Mouse (Mus musculus): ENCODE measurements at regions not wholly inside any gene's neighbourhood (a gene's known extent, or its start where the extent isn't known, plus 50 kb on each side); places are given as distances from the start of the nearest gene placed in this dataset.

GRCm38 (mm10) chr13:90724598-90724997, 180.6 kb downstream of the Atp6ap1l start:
- H3K4me2 ChIP-seq (ENCODE audit: low read length), result no peak overlapping the region
- WGBS, result 96% methylated on average over 3 of the region's 3 CpGs
- H3K27me3 ChIP-seq (replicated peaks; ENCODE audit: control insufficient read depth, insufficient read depth, low read length), result no peaks in the 10 kb centered on the region
- no peak for DNase-seq (ENCODE audit: low spot score)
- H3K27ac ChIP-seq (ENCODE audit: low read depth, low read length), result no peak overlapping the region
- no peaks in the 10 kb centered on the region for H3K36me3 ChIP-seq (ENCODE audit: control insufficient read depth, insufficient read depth, low read length)
- no peak overlapping the region for H3K9ac ChIP-seq (ENCODE audit: low read length)
- H3K4me1 ChIP-seq (ENCODE audit: control insufficient read depth, insufficient read depth, low read length), result peaks cover 4% of the 10 kb centered on the region; the same call in 1 of the 2 replicates
- no peaks in the 10 kb centered on the region for H3K9me3 ChIP-seq (replicated peaks; ENCODE audit: control insufficient read depth, low read length)
- no peak overlapping the region for H3K4me3 ChIP-seq (ENCODE audit: low read depth, low read length)
- no peak for ATAC-seq

GRCm38 (mm10) chr13:90723533-90723898, 181.6 kb downstream of the Atp6ap1l start:
- Histone ChIP-seq H3K36me3 (ENCODE audit: control insufficient read depth, insufficient read depth, low read length) (no peaks in the 10 kb centered on the region), H3K9ac (ENCODE audit: low read length) (no peak overlapping the region), H3K27me3 (replicated peaks; ENCODE audit: control insufficient read depth, insufficient read depth, low read length) (no peaks in the 10 kb centered on the region), H3K27ac (ENCODE audit: low read depth, low read length) (no peak overlapping the region), H3K9me3 (replicated peaks; ENCODE audit: control insufficient read depth, low read length) (no peaks in the 10 kb centered on the region), H3K4me2 (ENCODE audit: low read length) (no peak overlapping the region), H3K4me1 (ENCODE audit: control insufficient read depth, insufficient read depth, low read length) (peaks cover 4% of the 10 kb centered on the region; the same call in 1 of the 2 replicates), H3K4me3 (ENCODE audit: low read depth, low read length) (no peak overlapping the region)
- DNase-seq (ENCODE audit: low spot score) (peak; percentile 1), ATAC-seq (0 out of 2 replicates have a peak, but pooled peaks have one; percentile 34)
- 63% methylated on average over 3 of the region's 3 CpGs for WGBS

- no peak overlapping the region for H3K27ac ChIP-seq (ENCODE audit: low read depth, low read length)
- 79% methylated on average over 8 of the region's 8 CpGs for WGBS
These were observed 182.3 kb downstream of the Atp6ap1l start for GRCm38 (mm10) chr13:90722599-90723532.

GRCm38 (mm10) chr13:90684324-90684723, 220.8 kb downstream of the Atp6ap1l start:
- 84% methylated on average over 2 of the region's 2 CpGs for WGBS

More at GRCm38 (mm10) chr13:90722599-90723532, 182.3 kb downstream of the Atp6ap1l start:
- no peaks in the 10 kb centered on the region for H3K27me3 ChIP-seq (replicated peaks; ENCODE audit: control insufficient read depth, insufficient read depth, low read length)
- no peaks in the 10 kb centered on the region for H3K9me3 ChIP-seq (replicated peaks; ENCODE audit: control insufficient read depth, low read length)
- DNase-seq (ENCODE audit: low spot score), result peak; percentile 39
- H3K9ac ChIP-seq (ENCODE audit: low read length), result no peak overlapping the region
- peak; percentile 41; the same call in 1 of the 2 replicates for ATAC-seq
- no peak overlapping the region for H3K4me3 ChIP-seq (ENCODE audit: low read depth, low read length)
- no peaks in the 10 kb centered on the region for H3K36me3 ChIP-seq (ENCODE audit: control insufficient read depth, insufficient read depth, low read length)
- H3K4me1 ChIP-seq (ENCODE audit: control insufficient read depth, insufficient read depth, low read length), result peaks cover 4% of the 10 kb centered on the region; the same call in 1 of the 2 replicates
- no peak overlapping the region for H3K4me2 ChIP-seq (ENCODE audit: low read length)

GRCm38 (mm10) chr13:90679162-90680010, 225.8 kb downstream of the Atp6ap1l start:
- Histone ChIP-seq H3K4me2 (ENCODE audit: low read length) (no peak overlapping the region), H3K36me3 (ENCODE audit: control insufficient read depth, insufficient read depth, low read length) (no peaks in the 10 kb centered on the region), H3K4me3 (ENCODE audit: low read depth, low read length) (no peak overlapping the region), H3K9ac (ENCODE audit: low read length) (no peak overlapping the region), H3K27ac (ENCODE audit: low read depth, low read length) (no peak overlapping the region), H3K27me3 (replicated peaks; ENCODE audit: control insufficient read depth, insufficient read depth, low read length) (no peaks in the 10 kb centered on the region), H3K4me1 (ENCODE audit: control insufficient read depth, insufficient read depth, low read length) (0 out of 2 replicates have a peak, but pooled peaks cover 2% of the 10 kb centered on the region), H3K9me3 (replicated peaks; ENCODE audit: control insufficient read depth, low read length) (no peaks in the 10 kb centered on the region)
- peak; percentile 9 for DNase-seq (ENCODE audit: low spot score)
- 36% methylated on average over 8 of the region's 8 CpGs for WGBS
- ATAC-seq, result no peak

More at GRCm38 (mm10) chr13:90684324-90684723, 220.8 kb downstream of the Atp6ap1l start:
- Histone ChIP-seq H3K27me3 (replicated peaks; ENCODE audit: control insufficient read depth, insufficient read depth, low read length) (no peaks in the 10 kb centered on the region), H3K9ac (ENCODE audit: low read length) (no peak overlapping the region), H3K9me3 (replicated peaks; ENCODE audit: control insufficient read depth, low read length) (no peaks in the 10 kb centered on the region), H3K36me3 (ENCODE audit: control insufficient read depth, insufficient read depth, low read length) (no peaks in the 10 kb centered on the region), H3K4me1 (ENCODE audit: control insufficient read depth, insufficient read depth, low read length) (no peaks in the 10 kb centered on the region), H3K4me2 (ENCODE audit: low read length) (no peak overlapping the region), H3K27ac (ENCODE audit: low read depth, low read length) (no peak overlapping the region), H3K4me3 (ENCODE audit: low read depth, low read length) (no peak overlapping the region)
- DNase-seq (ENCODE audit: low spot score) (no peak), ATAC-seq (no peak)

- DNase-seq (ENCODE audit: low spot score) (peak; percentile 27), ATAC-seq (no peak)
- 80% methylated on average over 3 of the region's 3 CpGs for WGBS
- Histone ChIP-seq H3K4me3 (ENCODE audit: low read depth, low read length) (no peak overlapping the region), H3K9ac (ENCODE audit: low read length) (no peak overlapping the region), H3K4me2 (ENCODE audit: low read length) (no peak overlapping the region), H3K9me3 (replicated peaks; ENCODE audit: control insufficient read depth, low read length) (no peaks in the 10 kb centered on the region), H3K27me3 (replicated peaks; ENCODE audit: control insufficient read depth, insufficient read depth, low read length) (no peaks in the 10 kb centered on the region), H3K27ac (ENCODE audit: low read depth, low read length) (no peak overlapping the region), H3K36me3 (ENCODE audit: control insufficient read depth, insufficient read depth, low read length) (no peaks in the 10 kb centered on the region), H3K4me1 (ENCODE audit: control insufficient read depth, insufficient read depth, low read length) (no peaks in the 10 kb centered on the region)
These were observed 231.3 kb downstream of the Atp6ap1l start for GRCm38 (mm10) chr13:90673823-90674222.

GRCm38 (mm10) chr13:90673079-90673478, 232.1 kb downstream of the Atp6ap1l start:
- DNase-seq (ENCODE audit: low spot score), result no peak
- Histone ChIP-seq H3K9ac (ENCODE audit: low read length) (no peak overlapping the region), H3K9me3 (replicated peaks; ENCODE audit: control insufficient read depth, low read length) (no peaks in the 10 kb centered on the region), H3K4me3 (ENCODE audit: low read depth, low read length) (no peak overlapping the region), H3K27me3 (replicated peaks; ENCODE audit: control insufficient read depth, insufficient read depth, low read length) (no peaks in the 10 kb centered on the region), H3K4me2 (ENCODE audit: low read length) (no peak overlapping the region), H3K4me1 (ENCODE audit: control insufficient read depth, insufficient read depth, low read length) (no peaks in the 10 kb centered on the region), H3K27ac (ENCODE audit: low read depth, low read length) (no peak overlapping the region), H3K36me3 (ENCODE audit: control insufficient read depth, insufficient read depth, low read length) (no peaks in the 10 kb centered on the region)
- WGBS, result 98% methylated on average over 1 of the region's 1 CpGs
- ATAC-seq, result no peak

- H3K9me3 ChIP-seq (replicated peaks; ENCODE audit: control insufficient read depth, low read length), result no peaks in the 10 kb centered on the region
- ATAC-seq (no peak), DNase-seq (ENCODE audit: low spot score) (no peak)
- H3K27ac ChIP-seq (ENCODE audit: low read depth, low read length), result no peak overlapping the region
- H3K4me3 ChIP-seq (ENCODE audit: low read depth, low read length), result no peak overlapping the region
- WGBS, result 86% methylated on average over 3 of the region's 3 CpGs
- H3K4me2 ChIP-seq (ENCODE audit: low read length), result no peak overlapping the region
- H3K36me3 ChIP-seq (ENCODE audit: control insufficient read depth, insufficient read depth, low read length), result no peaks in the 10 kb centered on the region
- H3K9ac ChIP-seq (ENCODE audit: low read length), result no peak overlapping the region
- H3K4me1 ChIP-seq (ENCODE audit: control insufficient read depth, insufficient read depth, low read length), result no peaks in the 10 kb centered on the region
- no peaks in the 10 kb centered on the region for H3K27me3 ChIP-seq (replicated peaks; ENCODE audit: control insufficient read depth, insufficient read depth, low read length)
These were observed 243.5 kb downstream of the Atp6ap1l start for GRCm38 (mm10) chr13:90661567-90662141.
